Mouse (Mus musculus) ovary, postnatal 36 days (tissue): ENCODE results near the gene Fmnl3.

Source experiments
- DNase-seq: peaks from one replicate; pipeline ENCODE4 v3.0.0; 2022; ENCODE audit warnings: low spot score, mixed read lengths

The Fmnl3 gene

GRCm38 (mm10) chr15:99370259-99370691, at the start of gene Fmnl3:
Gene Fmnl3, minus strand, starts transcription at chr15:99370482.
- DNase-seq = peak; percentile 98

DNA sequence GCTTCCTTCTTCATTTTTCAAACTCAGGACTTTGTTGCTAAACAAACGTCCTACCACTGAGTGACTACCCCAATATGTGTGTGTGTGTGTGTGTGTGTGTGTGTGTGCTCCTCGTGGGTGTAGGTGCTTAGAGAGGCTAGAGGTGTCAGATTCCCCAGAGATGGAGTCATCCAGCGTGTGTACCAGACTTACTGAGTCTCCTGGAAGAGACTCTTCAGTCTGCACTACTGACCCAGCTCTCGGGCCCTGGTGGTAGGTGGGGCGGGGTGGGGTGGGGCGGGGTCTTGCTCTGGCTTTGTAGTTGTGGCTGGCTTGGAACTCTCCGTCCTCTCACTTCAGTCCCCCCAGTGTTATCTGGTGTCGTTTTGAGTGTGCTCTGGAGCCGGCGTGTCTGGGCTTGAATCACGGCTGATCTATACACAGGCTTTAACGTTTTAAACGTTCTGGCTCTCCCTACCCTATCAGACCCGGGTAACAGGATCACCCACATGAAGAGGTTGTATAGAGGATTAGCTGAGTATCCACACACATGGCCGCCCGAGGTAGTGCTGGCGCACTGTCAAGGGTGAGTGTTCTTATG, 47.5 kb upstream of the Fmnl3 start:
- no peak for DNase-seq

GRCm38 (mm10) chr15:99416957-99417356, 46.7 kb upstream of the Fmnl3 start:
- DNase-seq = no peak

- DNase-seq = peak; percentile 66
Observed at GRCm38 (mm10) chr15:99416348-99416882, 46.1 kb upstream of the Fmnl3 start.

- DNase-seq = no peak
Observed at GRCm38 (mm10) chr15:99415793-99416192, 45.5 kb upstream of the Fmnl3 start.

DNA sequence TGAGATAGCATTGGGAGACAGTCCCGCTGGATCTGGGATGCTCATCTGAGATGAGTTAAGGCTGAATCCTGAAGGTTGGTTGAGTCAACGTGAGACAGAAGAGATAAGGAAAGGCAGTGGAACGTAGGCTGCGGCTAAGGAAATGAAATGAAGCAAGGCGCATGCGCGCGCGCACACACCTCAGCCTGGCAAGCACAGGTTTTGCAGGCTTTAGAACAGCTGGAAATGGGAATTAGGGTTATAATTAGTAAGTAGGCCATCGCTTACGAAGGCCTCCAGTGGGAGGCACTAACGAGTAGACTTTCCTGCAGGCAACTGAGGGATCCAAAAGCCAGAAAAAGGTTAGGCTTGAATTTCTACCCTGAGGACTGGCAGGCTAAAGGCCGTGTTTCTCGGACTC, 41.5 kb upstream of the Fmnl3 start:
- no peak for DNase-seq

GRCm38 (mm10) chr15:99408845-99409244, 38.6 kb upstream of the Fmnl3 start:
- DNase-seq = no peak

- DNase-seq = no peak
Observed at GRCm38 (mm10) chr15:99406986-99407570, 36.8 kb upstream of the Fmnl3 start.

- DNase-seq = no peak
Observed at GRCm38 (mm10) chr15:99405150-99405549, 34.9 kb upstream of the Fmnl3 start.

GRCm38 (mm10) chr15:99403159-99403889, 33.0 kb upstream of the Fmnl3 start:
- DNase-seq = no peak

DNA sequence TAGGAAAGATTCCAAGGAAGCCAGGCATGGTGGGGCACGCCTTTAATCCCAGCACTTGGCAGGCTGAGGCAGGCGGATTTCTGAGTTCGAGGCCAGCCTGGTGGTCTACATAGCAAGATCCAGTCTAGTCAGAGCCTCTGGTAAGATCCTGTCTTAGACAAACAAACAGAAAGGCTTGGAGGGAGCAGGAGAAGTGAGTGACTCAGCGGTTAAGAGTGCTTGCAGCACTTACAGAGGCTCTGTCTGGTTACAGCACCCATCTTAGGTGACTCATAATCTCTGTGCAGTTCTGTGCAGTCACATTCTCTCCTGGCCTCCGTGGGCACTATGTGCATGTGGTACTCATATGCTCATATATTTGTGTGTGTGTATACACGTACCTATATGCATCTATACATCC, 30.3 kb upstream of the Fmnl3 start:
- DNase-seq = no peak

DNA sequence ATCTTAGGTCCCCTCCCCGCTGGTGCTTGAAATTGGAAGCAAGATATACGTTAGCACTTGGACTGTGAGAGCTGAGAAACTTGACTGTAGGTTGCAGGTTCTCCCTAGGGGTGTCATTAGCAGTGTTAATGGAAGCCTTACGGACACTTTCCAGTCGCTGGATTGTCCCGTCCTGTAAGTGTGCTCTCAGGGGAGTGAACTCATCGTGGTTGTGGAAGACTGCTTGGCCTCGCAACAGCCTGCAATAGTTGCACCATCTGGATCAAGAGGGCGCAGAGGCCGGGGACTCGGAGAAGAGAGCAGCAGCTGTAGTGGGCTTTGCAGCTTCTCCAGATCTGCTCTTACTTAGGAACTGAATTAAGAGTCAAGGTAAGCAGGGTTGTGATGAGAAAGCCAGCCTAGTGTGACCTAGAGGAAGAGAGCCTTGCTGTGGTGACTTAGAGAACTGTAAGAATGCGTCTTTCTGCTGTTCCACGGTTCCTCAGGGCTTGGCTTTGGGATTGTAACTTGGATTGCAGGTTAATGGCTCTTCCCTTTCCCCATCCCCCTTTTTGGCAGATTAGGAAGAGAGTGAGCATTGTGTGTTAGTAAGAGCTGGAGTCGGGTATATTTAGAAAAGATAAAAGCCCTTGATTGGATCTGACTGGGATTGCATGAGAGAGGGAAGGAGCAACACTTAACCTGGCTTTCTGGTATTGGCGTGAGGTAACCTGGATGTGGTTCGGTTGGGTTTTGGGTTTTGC, 29.4 kb upstream of the Fmnl3 start:
- DNase-seq = no peak

GRCm38 (mm10) chr15:99397622-99398021, 27.3 kb upstream of the Fmnl3 start:
- no peak for DNase-seq

DNA sequence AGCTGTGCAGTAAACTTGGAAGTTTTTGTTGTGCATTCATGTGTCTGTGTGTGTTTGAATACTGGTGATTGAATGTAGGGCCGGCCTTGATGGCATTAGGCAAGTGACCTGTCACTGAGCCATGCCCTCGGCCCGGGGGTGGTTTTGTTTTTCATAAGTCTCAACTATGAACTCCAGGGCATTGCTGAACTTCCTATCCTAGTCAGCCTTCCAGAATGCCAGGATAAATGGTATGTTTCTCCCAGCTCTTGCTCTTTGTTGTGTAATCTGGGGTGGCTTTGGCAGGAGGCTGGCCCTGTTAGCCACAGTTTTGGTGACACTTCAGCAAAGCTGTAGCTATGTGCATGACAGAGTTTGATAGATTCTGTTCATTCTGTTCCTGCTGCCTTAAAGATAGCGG, 26.6 kb upstream of the Fmnl3 start:
- no peak for DNase-seq

GRCm38 (mm10) chr15:99396462-99396861, 26.2 kb upstream of the Fmnl3 start:
- DNase-seq = no peak

- DNase-seq = no peak
Observed at GRCm38 (mm10) chr15:99393386-99394252, 23.3 kb upstream of the Fmnl3 start.

DNA sequence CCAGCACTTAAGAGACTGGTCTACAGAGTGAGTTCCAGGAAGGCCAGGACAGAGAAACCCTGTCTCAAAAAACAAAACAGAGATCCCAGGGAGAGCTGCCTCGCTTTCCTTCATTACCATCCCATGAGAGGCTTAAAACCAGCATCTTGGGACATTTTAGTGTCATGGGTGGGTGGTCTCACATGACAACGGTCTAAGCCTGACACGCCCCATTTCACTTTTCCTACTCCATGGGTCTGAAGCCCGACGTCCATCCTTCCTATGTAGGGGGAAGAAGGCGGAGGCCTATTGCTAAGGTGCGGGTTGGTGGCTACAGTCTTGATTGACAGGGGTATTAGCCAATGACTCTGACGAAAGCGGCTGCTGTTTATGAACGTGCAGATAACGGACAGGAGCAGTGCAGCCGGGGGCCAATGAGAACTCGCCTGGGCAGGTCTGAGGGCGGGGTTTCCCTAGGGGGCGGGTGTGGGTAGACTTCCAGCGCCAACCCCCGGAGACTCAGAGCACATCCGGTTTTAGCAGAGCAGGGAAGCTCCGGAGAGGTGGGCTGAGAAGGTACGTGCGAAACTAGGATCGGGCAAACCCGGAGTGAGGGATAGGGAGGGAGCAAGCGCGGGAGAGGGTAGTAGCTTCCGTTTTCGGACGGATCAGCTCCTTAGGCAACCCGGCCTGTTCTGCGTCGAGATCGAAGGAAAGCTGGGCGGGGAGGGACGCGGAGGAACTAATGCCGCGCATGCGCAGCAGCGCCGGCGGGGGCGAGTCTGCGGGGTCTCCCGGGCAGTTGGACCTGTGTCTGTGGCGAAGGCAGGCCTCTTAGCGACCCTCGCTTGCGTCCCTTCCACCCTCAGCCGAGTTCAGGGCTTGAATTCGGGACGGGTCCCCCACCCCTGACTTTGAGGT, 22.5 kb upstream of the Fmnl3 start, which contains the start of gene Tmbim6:
Gene Tmbim6, plus strand, starts transcription at position 397 of the 900 bp plus-strand sequence.
- peak; percentile 98 for DNase-seq

DNA sequence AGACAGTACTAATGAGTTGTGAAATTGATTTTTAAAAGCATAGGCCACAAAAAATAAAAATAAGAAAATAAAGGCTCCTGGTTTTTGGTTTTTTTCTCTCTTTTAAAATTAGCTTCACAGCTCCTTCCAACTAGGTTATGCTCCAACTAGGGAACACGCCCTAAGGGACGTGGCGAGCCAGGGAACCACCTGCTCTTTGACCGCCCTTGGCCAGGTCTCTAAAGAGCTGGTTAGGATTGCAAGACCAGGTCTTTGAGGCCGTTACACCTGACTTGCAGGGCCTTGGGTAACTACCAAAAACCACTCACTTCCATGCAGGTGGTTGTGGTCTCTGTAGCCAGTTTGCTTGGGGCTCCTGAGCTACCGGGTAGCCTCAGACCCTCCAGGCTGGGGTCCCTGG, 21.7 kb upstream of the Fmnl3 start:
- no peak for DNase-seq

GRCm38 (mm10) chr15:99390472-99391401, 20.5 kb upstream of the Fmnl3 start:
- no peak for DNase-seq
